Mouse (Mus musculus): ENCODE measurements around the gene Mgst2.

Gene Mgst2

GRCm38 (mm10) chr3:51660060-51660459, at the start of gene Mgst2:
Mgst2 (plus strand) TSS chr3:51660360.
- DNase-seq = no peak

GRCm38 (mm10) chr3:51611972-51612371, 48.2 kb upstream of the Mgst2 start:
- peak; percentile 54 to 72 for DNase-seq

GRCm38 (mm10) chr3:51612398-51613356, 47.5 kb upstream of the Mgst2 start:
- no peak for DNase-seq

GRCm38 (mm10) chr3:51614278-51614677, 45.9 kb upstream of the Mgst2 start:
- DNase-seq = no peak

GRCm38 (mm10) chr3:51623956-51624355, 36.2 kb upstream of the Mgst2 start:
- DNase-seq = no peak

- no peak for DNase-seq
These were observed 32.4 kb upstream of the Mgst2 start for GRCm38 (mm10) chr3:51627741-51628140.

GRCm38 (mm10) chr3:51628977-51629376, 31.2 kb upstream of the Mgst2 start:
- DNase-seq = no peak

GRCm38 (mm10) chr3:51630746-51631145, 29.4 kb upstream of the Mgst2 start:
- no peak for DNase-seq

- no peak for DNase-seq
These were observed 28.2 kb upstream of the Mgst2 start for GRCm38 (mm10) chr3:51631971-51632370.

GRCm38 (mm10) chr3:51634451-51634850, 25.7 kb upstream of the Mgst2 start:
- DNase-seq = peak in 1 of 2 experiments; percentile 24

GRCm38 (mm10) chr3:51635960-51636359, 24.2 kb upstream of the Mgst2 start:
- no peak for DNase-seq

GRCm38 (mm10) chr3:51636700-51637099, 23.5 kb upstream of the Mgst2 start:
- no peak for DNase-seq

- DNase-seq = no peak
These were observed 22.8 kb upstream of the Mgst2 start for GRCm38 (mm10) chr3:51637326-51637725.

- no peak for DNase-seq
These were observed 21.9 kb upstream of the Mgst2 start for GRCm38 (mm10) chr3:51638260-51638659.

GRCm38 (mm10) chr3:51645484-51645883, 14.7 kb upstream of the Mgst2 start:
- DNase-seq = no peak

- DNase-seq = no peak
These were observed 13.9 kb upstream of the Mgst2 start for GRCm38 (mm10) chr3:51646301-51646700.

GRCm38 (mm10) chr3:51647356-51647755, 12.8 kb upstream of the Mgst2 start:
- no peak for DNase-seq

GRCm38 (mm10) chr3:51648037-51648664, 12.0 kb upstream of the Mgst2 start:
- DNase-seq = peak; percentile 42 to 68

- DNase-seq = peak; percentile 39 to 62
These were observed 10.7 kb upstream of the Mgst2 start for GRCm38 (mm10) chr3:51649426-51649825.

- peak; percentile 33 to 55 for DNase-seq
These were observed 10.2 kb upstream of the Mgst2 start for GRCm38 (mm10) chr3:51649986-51650385.

- no peak for DNase-seq
These were observed 9.0 kb upstream of the Mgst2 start for GRCm38 (mm10) chr3:51651149-51651548.

GRCm38 (mm10) chr3:51652292-51652691, 7.9 kb upstream of the Mgst2 start:
- DNase-seq = peak; percentile 74 to 81

- DNase-seq = peak; percentile 25 to 37
These were observed 7.5 kb upstream of the Mgst2 start for GRCm38 (mm10) chr3:51652701-51653100.
